ENCODE assay signal across 8 mouse cellular contexts in genomic region chr7:44552141-44552908, GRCm38 (mm10). TPM values are rescaled to one million over a fixed set of nuclear protein-coding genes. Genes with fewer than 3 reads are reported as not detected.
DNase-seq lines count a peak whose midpoint lies in the region; ATAC-seq lines count a peak whose summit lies in the region.

No protein-coding gene starts in this region.

- peaks cover 17% of the 10 kb centered on the region for H3K4me1 ChIP-seq in liver, embryonic 11.5 days (replicated peaks; ENCODE audit: control insufficient read depth, insufficient read depth, low read length)
- peaks cover 33% of the 10 kb centered on the region for H3K4me1 ChIP-seq in forebrain, embryonic 10.5 days
- H3K4me1 ChIP-seq in limb, embryonic 10.5 days = peaks cover 24% of the 10 kb centered on the region
- H3K4me1 ChIP-seq in neural tube, embryonic 15.5 days = peaks cover 26% of the 10 kb centered on the region

- DNase-seq in liver, embryonic 11.5 days (ENCODE audit: low spot score) = no peak
- DNase-seq in liver = no peak
- no peak for DNase-seq in forebrain, embryonic 10.5 days (ENCODE audit: extremely low spot score, low spot score)
- DNase-seq in limb, embryonic 10.5 days (ENCODE audit: low spot score) = no peak
- no peak for DNase-seq in left cerebral cortex, adult 18-20 months (ENCODE audit: low spot score in 2 of 2)
- DNase-seq in cerebellum, adult 11 months = no peak

- peak overlapping the region; percentile 76 for H3K4me2 ChIP-seq in liver, embryonic 11.5 days
- H3K4me2 ChIP-seq in neural tube, embryonic 15.5 days = peak overlapping the region; percentile 81

- no peaks in the 10 kb centered on the region for H3K27me3 ChIP-seq in liver, embryonic 11.5 days (replicated peaks; ENCODE audit: control insufficient read depth, insufficient read depth, low read length)
- H3K27me3 ChIP-seq in forebrain, embryonic 10.5 days (ENCODE audit: poor library complexity, severe bottlenecking) = no peaks in the 10 kb centered on the region
- no peaks in the 10 kb centered on the region for H3K27me3 ChIP-seq in limb, embryonic 10.5 days (ENCODE audit: low read depth, poor library complexity, severe bottlenecking)
- peaks cover 13% of the 10 kb centered on the region for H3K27me3 ChIP-seq in neural tube, embryonic 15.5 days (replicated peaks)

- peak overlapping the region; percentile 14; the same call in 1 of the 2 replicates for H3K9ac ChIP-seq in liver, embryonic 11.5 days (ENCODE audit: low read depth, low read length)
- no peak overlapping the region for H3K9ac ChIP-seq in neural tube, embryonic 15.5 days (replicated peaks)

- H3K36me3 ChIP-seq in liver, embryonic 11.5 days (ENCODE audit: control insufficient read depth, insufficient read depth, low read length) = peaks cover 27% of the 10 kb centered on the region
- peaks cover 34% of the 10 kb centered on the region for H3K36me3 ChIP-seq in forebrain, embryonic 10.5 days (replicated peaks)
- H3K36me3 ChIP-seq in limb, embryonic 10.5 days = peaks cover 33% of the 10 kb centered on the region
- peaks cover 25% of the 10 kb centered on the region for H3K36me3 ChIP-seq in neural tube, embryonic 15.5 days

- no peak overlapping the region for H3K27ac ChIP-seq in liver, embryonic 11.5 days (ENCODE audit: low read depth, low read length)
- no peak overlapping the region for H3K27ac ChIP-seq in forebrain, embryonic 10.5 days
- H3K27ac ChIP-seq in limb, embryonic 10.5 days = no peak overlapping the region
- peak overlapping the region; percentile 89 for H3K27ac ChIP-seq in neural tube, embryonic 15.5 days (replicated peaks)

- peak overlapping the region; percentile 69 for H3K4me3 ChIP-seq in liver, embryonic 11.5 days (ENCODE audit: low read depth, low read length)
- H3K4me3 ChIP-seq in forebrain, embryonic 10.5 days = peak overlapping the region; percentile 89
- peak overlapping the region; percentile 89 for H3K4me3 ChIP-seq in limb, embryonic 10.5 days
- peak overlapping the region; percentile 83 for H3K4me3 ChIP-seq in neural tube, embryonic 15.5 days (replicated peaks)

- H3K9me3 ChIP-seq in liver, embryonic 11.5 days (ENCODE audit: control insufficient read depth, low read length) = no peaks in the 10 kb centered on the region
- H3K9me3 ChIP-seq in forebrain, embryonic 10.5 days = no peaks in the 10 kb centered on the region
- H3K9me3 ChIP-seq in limb, embryonic 10.5 days (replicated peaks) = no peaks in the 10 kb centered on the region
- no peaks in the 10 kb centered on the region for H3K9me3 ChIP-seq in neural tube, embryonic 15.5 days (replicated peaks)

- no peak for ATAC-seq in liver, embryonic 11.5 days (replicated peaks; ENCODE audit: low FRiP score)
- ATAC-seq in neural tube, embryonic 15.5 days (ENCODE audit: low FRiP score) = no peak
- ATAC-seq in erythroid progenitor cell, adult 5-6 weeks (replicated peaks; ENCODE audit: low FRiP score, poor library complexity, severe bottlenecking) = no peak

- WGBS in liver, embryonic 11.5 days = 84% methylated on average over 31 of the region's 31 CpGs
- 88% methylated on average over 31 of the region's 31 CpGs for WGBS in forebrain, embryonic 10.5 days
- WGBS in limb, embryonic 10.5 days = 84% methylated on average over 31 of the region's 31 CpGs
- WGBS in neural tube, embryonic 15.5 days = 88% methylated on average over 31 of the region's 31 CpGs

RNA-seq across cellular contexts. Expression of gene Nr1h2, which starts 1.4 kb away (rescaled TPM):
- 65.6 and 69.2 TPM in 2 replicates for polyA plus RNA-seq in liver, embryonic 11.5 days (2014; fragmentation: Nextera tagmentation; extraction: Ambion mirVana)
- 74.6 and 76.2 TPM in 2 replicates for polyA plus RNA-seq in forebrain, embryonic 10.5 days (2016; fragmentation: Nextera tagmentation; extraction: Ambion mirVana)
- polyA plus RNA-seq in limb, embryonic 10.5 days (2016; fragmentation: Nextera tagmentation; extraction: Ambion mirVana) = 74.5 and 82.2 TPM in 2 replicates
- polyA plus RNA-seq in neural tube, embryonic 15.5 days (2015; fragmentation: Nextera tagmentation; extraction: Ambion mirVana) = 54.0 and 62.0 TPM in 2 replicates
- 10 to 100 TPM; 75.2 to 85.6 TPM for total RNA-seq in left cerebral cortex, adult 18-20 months (2021)
- total RNA-seq in erythroid progenitor cell, adult 5-6 weeks (2015; ENCODE audit: low replicate concordance) = 57.3 and 105 TPM in 2 replicates
- total RNA-seq in erythroid progenitor cell, adult 5-6 weeks (2017; ENCODE audit: low replicate concordance) = 59.3 and 81.4 TPM in 2 replicates

RNA-seq across cellular contexts. Expression of gene Pold1, which starts 3.7 kb away (rescaled TPM):
- 119 and 128 TPM in 2 replicates for polyA plus RNA-seq in liver, embryonic 11.5 days (2014; fragmentation: Nextera tagmentation; extraction: Ambion mirVana)
- polyA plus RNA-seq in forebrain, embryonic 10.5 days (2016; fragmentation: Nextera tagmentation; extraction: Ambion mirVana) = 190 and 195 TPM in 2 replicates
- 175 and 184 TPM in 2 replicates for polyA plus RNA-seq in limb, embryonic 10.5 days (2016; fragmentation: Nextera tagmentation; extraction: Ambion mirVana)
- polyA plus RNA-seq in neural tube, embryonic 15.5 days (2015; fragmentation: Nextera tagmentation; extraction: Ambion mirVana) = 18.8 and 38.9 TPM in 2 replicates
- total RNA-seq in left cerebral cortex, adult 18-20 months (2021) = 10 to 100 TPM in 1 of 2 experiments, 1 to 10 TPM in 1; 9.7 to 10.8 TPM
- 62.9 and 75.7 TPM in 2 replicates for total RNA-seq in erythroid progenitor cell, adult 5-6 weeks (2015; ENCODE audit: low replicate concordance)
- total RNA-seq in erythroid progenitor cell, adult 5-6 weeks (2017; ENCODE audit: low replicate concordance) = 39.6 and 53.8 TPM in 2 replicates

RNA-seq across cellular contexts. Expression of gene Napsa, which starts 19.9 kb away (rescaled TPM):
- 1.4 and 2.1 TPM in 2 replicates for polyA plus RNA-seq in liver, embryonic 11.5 days (2014; fragmentation: Nextera tagmentation; extraction: Ambion mirVana)
- 0.29 and 0.48 TPM in 2 replicates for polyA plus RNA-seq in forebrain, embryonic 10.5 days (2016; fragmentation: Nextera tagmentation; extraction: Ambion mirVana)
- 0.14 and 0.20 TPM in 2 replicates for polyA plus RNA-seq in limb, embryonic 10.5 days (2016; fragmentation: Nextera tagmentation; extraction: Ambion mirVana)
- 1.1 and 4.9 TPM in 2 replicates for polyA plus RNA-seq in neural tube, embryonic 15.5 days (2015; fragmentation: Nextera tagmentation; extraction: Ambion mirVana)
- under 1 TPM in 1 of 2 experiments, not detected in 1; 0.37 TPM for total RNA-seq in left cerebral cortex, adult 18-20 months (2021)
- total RNA-seq in erythroid progenitor cell, adult 5-6 weeks (2015; ENCODE audit: low replicate concordance) = 55.5 and 84.3 TPM in 2 replicates
- total RNA-seq in erythroid progenitor cell, adult 5-6 weeks (2017; ENCODE audit: low replicate concordance) = 12.2 and 12.7 TPM in 2 replicates

RNA-seq across cellular contexts. Expression of gene Spib, which starts 20.5 kb away (rescaled TPM):
- polyA plus RNA-seq in liver, embryonic 11.5 days (2014; fragmentation: Nextera tagmentation; extraction: Ambion mirVana) = 0.05 TPM in 1 of 2 replicates, not detected in the other
- not detected in 2 replicates for polyA plus RNA-seq in forebrain, embryonic 10.5 days (2016; fragmentation: Nextera tagmentation; extraction: Ambion mirVana)
- 0.20 TPM in 1 of 2 replicates, not detected in the other for polyA plus RNA-seq in limb, embryonic 10.5 days (2016; fragmentation: Nextera tagmentation; extraction: Ambion mirVana)
- polyA plus RNA-seq in neural tube, embryonic 15.5 days (2015; fragmentation: Nextera tagmentation; extraction: Ambion mirVana) = 7.5 TPM in 1 of 2 replicates, not detected in the other
- under 1 TPM; 0.12 to 0.21 TPM for total RNA-seq in left cerebral cortex, adult 18-20 months (2021)
- total RNA-seq in erythroid progenitor cell, adult 5-6 weeks (2015; ENCODE audit: low replicate concordance) = 24.3 and 27.0 TPM in 2 replicates
- total RNA-seq in erythroid progenitor cell, adult 5-6 weeks (2017; ENCODE audit: low replicate concordance) = 15.3 and 17.3 TPM in 2 replicates

RNA-seq across cellular contexts. Expression of gene Mybpc2, which starts 27.9 kb away (rescaled TPM):
- polyA plus RNA-seq in liver, embryonic 11.5 days (2014; fragmentation: Nextera tagmentation; extraction: Ambion mirVana) = not detected in 2 replicates
- 0.06 and 0.12 TPM in 2 replicates for polyA plus RNA-seq in forebrain, embryonic 10.5 days (2016; fragmentation: Nextera tagmentation; extraction: Ambion mirVana)
- polyA plus RNA-seq in limb, embryonic 10.5 days (2016; fragmentation: Nextera tagmentation; extraction: Ambion mirVana) = 0.05 and 0.11 TPM in 2 replicates
- 0.14 and 0.36 TPM in 2 replicates for polyA plus RNA-seq in neural tube, embryonic 15.5 days (2015; fragmentation: Nextera tagmentation; extraction: Ambion mirVana)
- total RNA-seq in left cerebral cortex, adult 18-20 months (2021) = under 1 TPM; 0.12 to 0.28 TPM
- 1.3 TPM in 1 of 2 replicates, not detected in the other for total RNA-seq in erythroid progenitor cell, adult 5-6 weeks (2015; ENCODE audit: low replicate concordance)
- total RNA-seq in erythroid progenitor cell, adult 5-6 weeks (2017; ENCODE audit: low replicate concordance) = not detected in 2 replicates
